Mouse (Mus musculus): ENCODE results near the gene Gm9745.
"Not testable (repeated sequence)": the region's sequence is repeated elsewhere in the genome, so short reads cannot be mapped to it uniquely, and the experiment has no call there.

The Gm9745 gene

DNA sequence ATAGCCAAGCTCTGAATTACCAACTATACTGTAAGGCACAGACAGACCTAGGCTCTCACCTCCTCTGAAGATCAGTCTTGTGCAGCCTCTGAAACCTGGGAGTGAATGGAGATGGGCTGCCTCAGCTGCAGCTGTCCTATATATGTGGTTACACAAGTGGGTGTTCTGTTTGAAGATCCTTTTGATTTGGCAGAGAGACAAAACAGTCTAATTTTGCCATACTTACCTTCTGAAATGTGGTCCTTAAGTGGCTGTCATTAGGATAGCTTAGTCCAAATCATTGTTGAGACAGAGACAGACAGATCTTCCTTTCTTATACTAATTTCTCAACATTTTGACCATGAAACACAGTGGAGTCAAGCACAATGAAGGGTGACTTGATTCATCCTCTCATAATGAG lies at the start of gene Gm9745:
TSS of gene Gm9745 (minus strand) at position 101 of the 400 bp plus-strand sequence.
- not testable (repeated sequence) for DNase-seq (ENCODE audit: low spot score)

DNA sequence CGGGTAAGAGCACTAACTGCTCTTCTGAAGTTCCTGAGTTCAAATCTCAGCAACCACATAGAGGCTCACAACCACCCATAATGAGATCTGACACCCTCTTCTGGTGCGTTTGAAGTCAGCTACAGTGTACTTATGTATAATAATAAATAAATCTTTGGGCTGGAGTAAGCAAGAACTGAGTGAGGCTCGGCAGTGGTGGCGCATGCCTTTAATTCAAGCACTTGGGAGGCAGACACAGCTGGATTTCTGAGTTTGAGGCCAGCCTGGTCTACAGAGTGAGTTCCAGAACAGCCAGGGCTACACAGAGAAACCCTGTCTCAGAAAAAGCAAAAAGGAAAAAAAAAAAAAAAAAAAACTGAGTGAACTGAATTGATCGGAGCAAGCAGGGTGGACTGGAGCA lies 49.2 kb upstream of the Gm9745 start:
- not testable (repeated sequence) for DNase-seq (ENCODE audit: low spot score)

DNA sequence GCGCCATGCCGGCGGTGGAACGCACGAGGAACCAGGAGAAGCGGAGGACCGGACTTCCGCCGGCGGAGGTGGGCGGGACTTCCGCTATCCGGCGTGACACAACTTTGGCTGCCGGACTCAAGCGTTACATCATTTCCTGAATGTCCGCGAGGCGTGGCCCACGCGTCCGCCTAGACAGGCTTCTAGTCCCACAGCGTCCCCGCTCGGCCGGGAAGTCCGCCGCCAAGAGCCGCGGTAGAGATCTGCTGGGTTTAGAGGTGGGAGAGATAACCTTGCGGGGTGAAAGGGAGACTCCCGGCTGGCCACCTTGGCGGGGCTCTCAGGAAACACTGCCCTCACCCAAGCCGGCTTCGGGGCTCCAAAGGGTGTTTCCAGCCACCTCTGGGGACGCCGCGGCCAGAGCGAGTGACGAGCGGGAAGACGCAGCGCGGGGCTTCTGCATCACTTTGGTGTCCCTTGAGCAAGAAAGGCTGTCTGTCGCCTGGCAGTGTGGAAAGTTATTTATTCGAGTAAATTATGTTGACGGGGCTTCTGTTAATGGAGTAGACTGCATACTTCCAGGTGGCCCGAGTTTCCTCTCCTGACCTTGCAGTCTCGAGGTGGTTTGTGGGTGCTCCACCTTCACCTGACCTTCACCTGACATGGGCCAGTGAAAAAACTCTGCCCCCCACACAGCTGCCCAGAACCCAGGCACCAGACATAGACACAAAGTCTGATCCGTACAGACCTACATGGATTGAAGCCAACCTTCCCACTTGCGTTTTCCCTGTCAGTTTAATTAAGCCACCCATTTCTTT lies 48.2 kb upstream of the Gm9745 start, which contains the start of gene Gtpbp4:
TSS of gene Gtpbp4 (minus strand) at position 94 of the 797 bp plus-strand sequence.
- peak; percentile 96 for DNase-seq (ENCODE audit: low spot score)

DNA sequence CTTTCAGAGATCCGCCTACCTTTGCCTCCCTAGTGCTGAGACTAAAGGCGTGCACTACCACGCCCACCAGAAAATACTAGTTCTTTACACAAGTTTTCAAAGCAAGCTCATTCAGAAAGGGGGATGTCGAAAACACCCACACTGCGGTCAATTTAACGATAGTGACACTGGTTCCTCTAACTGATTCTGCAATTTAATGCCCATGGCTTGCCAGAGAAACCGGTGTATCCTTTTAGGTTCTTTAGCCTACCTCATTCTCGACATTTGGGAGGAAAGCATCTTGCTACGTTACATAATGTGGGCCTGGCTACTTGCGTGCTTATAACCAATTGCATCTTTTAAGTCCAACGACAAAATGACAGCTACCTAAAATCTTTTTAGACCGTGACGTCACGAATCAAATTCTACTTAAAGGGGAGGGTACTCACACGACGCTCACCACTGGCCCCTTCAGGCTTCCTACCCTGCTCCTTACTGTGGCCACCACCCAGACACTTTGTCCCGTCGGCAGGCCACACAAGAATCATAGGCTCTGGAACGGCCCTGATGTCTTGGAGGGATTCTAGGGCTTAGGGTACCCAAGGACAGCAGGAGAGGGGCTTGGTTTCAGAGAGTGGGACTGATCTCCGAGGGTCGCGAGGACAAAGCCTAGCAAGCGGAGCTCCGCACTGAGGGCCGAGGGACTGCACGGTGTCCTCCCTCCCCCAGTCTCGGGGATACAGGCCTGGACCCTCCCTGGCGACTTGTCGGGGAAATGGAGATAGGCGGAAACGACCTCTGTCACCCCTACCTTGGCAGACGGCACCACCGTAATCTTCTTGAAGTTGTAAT lies 47.3 kb upstream of the Gm9745 start:
- DNase-seq (ENCODE audit: low spot score), result peak; percentile 28

DNA sequence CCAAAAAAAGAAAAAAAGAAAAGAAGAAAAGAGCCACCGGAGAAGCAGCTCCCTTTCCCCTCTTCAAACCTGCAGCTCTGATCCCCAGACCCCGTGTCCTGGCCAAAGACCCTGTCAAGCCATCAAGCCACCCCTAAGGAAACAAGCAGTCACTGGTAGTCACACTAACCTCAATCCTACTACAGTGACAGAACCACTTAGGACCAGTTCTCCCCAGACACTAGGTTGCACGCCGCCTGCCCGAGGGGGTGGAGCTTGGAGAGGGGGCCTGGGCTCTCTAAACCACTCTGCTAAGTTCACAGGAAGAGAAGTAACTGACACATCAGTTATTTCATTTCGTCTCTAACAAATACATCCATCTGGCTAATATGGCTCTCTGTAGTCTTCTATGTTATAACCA lies 44.2 kb upstream of the Gm9745 start:
- no peak for DNase-seq (ENCODE audit: low spot score)

DNA sequence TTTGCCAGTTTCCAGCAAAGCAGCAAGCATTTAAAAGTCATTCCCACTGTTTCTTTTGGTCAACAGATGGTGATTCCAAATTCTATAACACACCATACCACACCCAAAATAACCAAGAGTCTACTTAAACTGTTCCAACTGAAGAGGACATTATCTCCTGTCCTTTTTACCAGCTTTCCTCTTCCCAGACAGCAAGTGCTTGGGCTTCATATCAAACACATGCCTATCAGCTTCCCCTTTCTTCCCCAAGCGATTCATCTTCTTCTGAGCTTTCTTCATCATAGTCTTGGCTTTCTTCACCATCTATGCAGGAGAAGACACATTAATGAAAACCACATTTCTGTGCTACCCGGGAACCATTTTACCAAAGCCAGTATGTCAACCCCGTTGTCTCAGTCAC lies 24.9 kb upstream of the Gm9745 start:
- no peak for DNase-seq (ENCODE audit: low spot score)

DNA sequence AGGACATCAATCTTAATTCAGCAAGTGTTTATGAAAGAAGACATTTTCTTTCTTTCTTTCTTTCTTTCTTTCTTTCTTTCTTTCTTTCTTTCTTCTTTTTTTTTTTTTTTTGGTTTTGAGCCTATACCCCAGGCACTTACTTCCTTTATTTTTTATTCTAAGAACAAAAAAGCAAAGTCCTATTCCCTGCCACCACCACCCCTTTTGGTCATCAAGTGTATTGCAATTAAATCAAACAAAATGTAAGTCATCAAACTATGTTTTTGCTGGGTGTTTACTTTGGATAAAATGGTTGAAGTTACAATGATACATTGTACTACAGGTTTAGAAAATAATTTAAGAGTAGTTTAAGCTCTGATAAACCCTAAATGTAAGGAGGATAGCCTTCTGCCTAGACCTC lies 24.3 kb upstream of the Gm9745 start:
- DNase-seq (ENCODE audit: low spot score), result no peak

DNA sequence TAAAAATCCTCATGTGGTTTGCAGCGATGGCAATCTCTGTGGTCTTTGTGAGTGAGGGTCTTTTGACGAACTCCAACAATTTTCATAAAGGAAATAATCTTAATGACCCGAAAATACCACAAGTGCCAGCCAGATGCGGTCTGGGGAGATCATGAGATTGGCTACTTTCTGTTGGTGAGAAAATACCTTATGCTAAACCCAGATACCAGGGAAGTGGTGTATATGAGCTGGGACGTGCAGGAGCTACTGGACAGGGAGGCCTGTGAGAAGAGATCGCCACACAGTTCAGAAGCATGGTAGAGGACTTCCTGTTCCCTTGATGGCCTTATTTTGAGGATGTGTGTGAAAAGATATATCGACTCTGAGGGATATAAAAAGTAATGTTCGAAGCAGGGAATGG lies 19.7 kb upstream of the Gm9745 start:
- no peak for DNase-seq (ENCODE audit: low spot score)

DNA sequence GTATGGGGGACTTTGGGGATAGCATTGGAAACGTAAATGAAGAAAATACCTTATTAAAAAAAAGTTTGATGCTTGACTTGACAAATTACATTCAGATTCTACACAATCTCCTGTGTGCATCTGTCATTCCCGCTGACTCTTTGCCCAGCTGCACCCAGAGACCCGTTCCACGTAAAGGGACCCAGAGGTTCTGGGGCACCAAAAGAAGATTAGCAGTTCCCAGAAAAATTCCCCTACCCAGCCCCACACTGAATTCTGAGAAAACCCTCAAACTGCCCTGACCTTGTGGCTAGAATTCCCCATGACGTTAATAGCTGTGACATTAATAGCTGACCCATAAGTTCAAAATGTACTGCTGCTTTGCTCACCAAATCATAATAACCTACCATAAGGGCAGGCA lies 17.2 kb upstream of the Gm9745 start:
- no peak for DNase-seq (ENCODE audit: low spot score)

DNA sequence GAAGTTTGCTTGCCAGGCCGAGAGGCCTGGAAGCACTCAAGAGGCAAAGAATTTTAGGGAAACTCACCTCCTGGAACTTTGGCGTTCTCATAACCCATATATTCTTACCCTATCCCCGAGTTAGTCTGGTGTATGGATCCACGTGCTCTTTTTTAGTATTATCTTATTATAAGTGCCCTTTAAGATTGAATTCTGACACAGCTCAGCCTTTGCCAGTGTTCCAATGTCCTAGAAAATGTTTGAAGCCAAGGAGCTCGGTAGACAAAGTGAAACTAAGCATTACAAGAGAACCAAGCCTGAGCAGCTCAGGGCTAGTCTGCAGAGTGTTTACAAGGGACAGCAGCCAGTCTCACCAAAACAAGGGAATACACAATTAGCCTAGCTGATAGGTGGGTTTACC lies 14.2 kb upstream of the Gm9745 start:
- DNase-seq (ENCODE audit: low spot score), result peak; percentile 48

DNA sequence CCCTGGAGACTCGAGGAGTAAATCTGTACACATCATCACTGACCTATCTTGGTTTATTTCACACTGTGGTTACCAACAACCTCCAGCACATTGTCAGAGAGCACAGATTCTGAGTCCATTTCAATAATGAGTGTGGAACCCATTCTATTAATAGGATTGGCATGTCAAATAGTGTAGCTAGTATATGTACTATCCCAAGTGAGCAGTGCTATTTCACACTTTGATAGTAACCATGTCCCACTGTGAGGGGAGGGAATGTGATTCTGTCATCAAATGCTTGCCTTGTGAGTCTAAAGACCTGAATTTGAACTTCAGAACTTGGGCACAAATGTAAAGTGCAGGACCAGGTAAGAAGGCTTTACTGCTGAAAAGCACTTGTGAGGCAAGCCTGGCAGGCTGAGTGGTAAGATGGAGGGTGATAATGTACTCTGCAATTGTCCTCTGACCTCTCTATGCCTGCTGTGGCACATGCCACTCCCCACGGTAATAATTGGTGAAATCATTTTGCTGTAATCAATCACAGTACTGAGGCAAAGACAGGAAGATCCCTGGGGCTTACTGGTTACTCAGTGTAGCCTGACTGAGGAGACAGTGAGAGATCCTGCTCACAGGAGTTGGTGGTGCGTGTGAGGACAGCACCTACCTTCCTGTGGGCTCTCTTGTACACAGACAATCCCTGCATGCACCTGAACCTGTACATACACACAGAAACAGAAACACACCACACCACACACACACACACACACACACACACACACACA lies 13.3 kb upstream of the Gm9745 start:
- DNase-seq (ENCODE audit: low spot score), result not testable (repeated sequence)

DNA sequence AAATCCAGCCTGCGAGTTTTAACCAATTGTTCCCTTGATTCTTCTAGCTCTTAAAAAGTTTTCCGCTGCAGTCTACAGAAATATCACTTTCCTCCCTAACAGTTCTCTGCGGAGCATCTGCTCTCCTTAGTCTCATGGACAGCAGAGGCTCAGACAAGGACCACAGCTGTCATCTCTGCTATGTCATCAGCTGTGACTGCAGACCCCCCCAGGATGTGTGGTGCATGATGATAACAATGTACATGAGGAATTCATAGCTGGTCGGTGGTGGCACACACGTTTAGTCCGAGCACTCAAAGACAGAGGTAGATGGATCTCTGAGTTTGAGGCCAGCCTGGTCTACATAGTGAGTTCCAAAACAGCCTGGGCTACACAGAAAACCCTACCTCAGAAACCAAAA lies 11.5 kb upstream of the Gm9745 start:
- not testable (repeated sequence) for DNase-seq (ENCODE audit: low spot score)

DNA sequence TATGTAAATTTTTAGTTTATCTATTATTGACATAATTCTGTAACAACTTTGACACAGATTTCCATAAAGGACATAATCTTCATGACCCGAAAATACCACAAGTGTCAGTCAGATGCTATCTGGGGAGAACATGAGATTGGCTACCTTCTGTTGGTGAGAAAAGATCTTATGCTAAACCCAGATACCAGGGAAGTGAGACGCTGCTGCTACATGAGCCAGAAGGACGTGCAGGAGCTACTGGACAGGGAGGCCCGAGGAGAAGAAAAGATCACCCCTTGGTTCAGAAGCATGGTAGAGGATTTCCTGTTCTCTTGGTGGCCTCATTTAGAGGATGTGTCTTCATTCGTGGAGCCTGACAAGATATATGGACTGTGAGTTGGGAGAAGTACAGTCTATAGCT lies 11.0 kb upstream of the Gm9745 start:
- DNase-seq (ENCODE audit: low spot score), result not testable (repeated sequence)

DNA sequence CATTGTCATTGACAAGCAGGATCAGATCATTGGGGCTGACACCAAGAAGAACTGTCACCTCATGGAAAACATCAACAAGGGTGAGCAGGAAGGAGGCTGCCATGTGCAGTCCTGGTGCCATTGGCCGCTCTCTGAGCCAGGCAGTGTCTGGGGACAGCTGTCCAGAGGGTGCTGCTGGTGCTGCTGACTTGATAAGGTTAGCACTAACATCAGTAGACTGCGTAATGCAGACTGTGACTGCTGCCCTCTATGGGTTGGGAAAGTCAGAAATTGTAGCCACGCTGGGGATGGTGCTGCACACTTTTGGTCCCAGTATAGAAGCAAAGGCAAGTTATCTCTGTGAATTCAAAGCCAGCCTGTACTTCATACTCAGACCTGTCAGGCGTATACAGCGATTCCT lies 8.8 kb upstream of the Gm9745 start:
- DNase-seq (ENCODE audit: low spot score), result not testable (repeated sequence)

DNA sequence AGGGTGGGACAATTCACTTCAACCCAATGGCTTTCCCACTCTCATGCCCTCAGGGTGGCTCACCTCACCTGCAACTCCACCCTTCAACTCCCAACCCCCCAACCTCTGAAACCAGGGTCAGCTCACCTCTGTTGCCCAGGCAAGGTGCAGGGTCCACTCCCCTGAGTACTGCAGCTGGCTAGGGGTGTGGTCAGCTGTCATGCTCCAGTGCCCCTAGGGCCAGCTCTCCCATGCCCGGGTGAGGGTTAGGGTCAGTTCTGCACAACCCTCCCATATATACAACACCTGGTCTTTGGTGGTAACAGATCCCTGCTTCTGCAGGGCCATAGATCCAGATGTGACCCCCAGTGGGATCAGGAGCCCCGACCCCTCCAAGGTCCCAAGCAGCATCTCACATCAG lies 7.1 kb upstream of the Gm9745 start:
- DNase-seq (ENCODE audit: low spot score), result not testable (repeated sequence)

DNA sequence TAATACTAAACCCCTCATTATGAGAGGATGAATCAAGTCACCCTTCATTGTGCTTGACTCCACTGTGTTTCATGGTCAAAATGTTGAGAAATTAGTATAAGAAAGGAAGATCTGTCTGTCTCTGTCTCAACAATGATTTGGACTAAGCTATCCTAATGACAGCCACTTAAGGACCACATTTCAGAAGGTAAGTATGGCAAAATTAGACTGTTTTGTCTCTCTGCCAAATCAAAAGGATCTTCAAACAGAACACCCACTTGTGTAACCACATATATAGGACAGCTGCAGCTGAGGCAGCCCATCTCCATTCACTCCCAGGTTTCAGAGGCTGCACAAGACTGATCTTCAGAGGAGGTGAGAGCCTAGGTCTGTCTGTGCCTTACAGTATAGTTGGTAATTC lies 4.5 kb upstream of the Gm9745 start, which contains the start of gene Idi2:
TSS of gene Idi2 (plus strand) at position 301 of the 400 bp plus-strand sequence.
- not testable (repeated sequence) for DNase-seq (ENCODE audit: low spot score)

DNA sequence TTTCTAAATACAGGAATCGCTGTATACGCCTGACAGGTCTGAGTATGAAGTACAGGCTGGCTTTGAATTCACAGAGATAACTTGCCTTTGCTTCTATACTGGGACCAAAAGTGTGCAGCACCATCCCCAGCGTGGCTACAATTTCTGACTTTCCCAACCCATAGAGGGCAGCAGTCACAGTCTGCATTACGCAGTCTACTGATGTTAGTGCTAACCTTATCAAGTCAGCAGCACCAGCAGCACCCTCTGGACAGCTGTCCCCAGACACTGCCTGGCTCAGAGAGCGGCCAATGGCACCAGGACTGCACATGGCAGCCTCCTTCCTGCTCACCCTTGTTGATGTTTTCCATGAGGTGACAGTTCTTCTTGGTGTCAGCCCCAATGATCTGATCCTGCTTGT lies 4.2 kb downstream of the Gm9745 start:
- not testable (repeated sequence) for DNase-seq (ENCODE audit: low spot score)

DNA sequence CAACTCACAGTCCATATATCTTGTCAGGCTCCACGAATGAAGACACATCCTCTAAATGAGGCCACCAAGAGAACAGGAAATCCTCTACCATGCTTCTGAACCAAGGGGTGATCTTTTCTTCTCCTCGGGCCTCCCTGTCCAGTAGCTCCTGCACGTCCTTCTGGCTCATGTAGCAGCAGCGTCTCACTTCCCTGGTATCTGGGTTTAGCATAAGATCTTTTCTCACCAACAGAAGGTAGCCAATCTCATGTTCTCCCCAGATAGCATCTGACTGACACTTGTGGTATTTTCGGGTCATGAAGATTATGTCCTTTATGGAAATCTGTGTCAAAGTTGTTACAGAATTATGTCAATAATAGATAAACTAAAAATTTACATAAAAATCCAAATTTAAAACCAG lies 6.3 kb downstream of the Gm9745 start:
- DNase-seq (ENCODE audit: low spot score), result not testable (repeated sequence)

DNA sequence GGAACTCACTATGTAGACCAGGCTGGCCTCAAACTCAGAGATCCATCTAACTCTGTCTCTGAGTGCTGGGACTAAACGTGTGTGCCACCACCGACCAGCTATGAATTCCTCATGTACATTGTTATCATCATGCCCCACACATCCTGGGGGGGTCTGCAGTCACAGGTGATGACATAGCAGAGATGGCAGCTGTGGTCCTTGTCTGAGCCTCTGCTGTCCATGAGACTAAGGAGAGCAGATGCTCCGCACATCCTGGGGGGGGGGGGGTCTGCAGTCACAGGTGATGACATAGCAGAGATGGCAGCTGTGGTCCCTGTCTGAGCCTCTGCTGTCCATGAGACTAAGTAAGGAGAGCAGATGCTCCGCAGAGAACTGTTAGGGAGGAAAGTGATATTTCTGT lies 6.9 kb downstream of the Gm9745 start:
- not testable (repeated sequence) for DNase-seq (ENCODE audit: low spot score)

DNA sequence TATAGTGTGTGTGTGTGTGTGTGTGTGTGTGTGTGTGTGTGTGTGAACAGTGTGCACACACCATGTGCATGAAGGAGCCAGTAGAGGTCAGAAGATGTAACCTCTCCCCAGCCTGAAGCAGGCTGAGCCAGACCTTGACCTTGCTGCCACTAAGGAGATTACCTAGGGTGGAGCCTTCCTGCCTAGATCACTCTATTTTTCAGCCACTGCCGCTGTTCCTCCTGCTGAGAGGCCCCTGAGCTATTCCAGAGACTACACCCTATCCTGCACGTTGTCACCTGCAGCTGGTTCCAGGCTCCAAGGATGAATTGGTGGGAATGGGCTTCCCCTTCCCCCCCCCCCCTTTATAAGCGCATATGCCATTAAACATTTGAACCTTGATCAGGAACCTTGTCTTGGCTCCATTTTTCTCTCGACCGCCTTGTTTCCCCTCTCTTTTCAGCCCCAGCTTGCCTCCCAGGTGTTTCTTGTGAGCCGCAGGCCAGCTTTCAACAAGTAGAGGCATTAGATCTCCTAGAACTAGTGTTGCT lies 10.4 kb downstream of the Gm9745 start:
- DNase-seq (ENCODE audit: low spot score), result not testable (repeated sequence)

DNA sequence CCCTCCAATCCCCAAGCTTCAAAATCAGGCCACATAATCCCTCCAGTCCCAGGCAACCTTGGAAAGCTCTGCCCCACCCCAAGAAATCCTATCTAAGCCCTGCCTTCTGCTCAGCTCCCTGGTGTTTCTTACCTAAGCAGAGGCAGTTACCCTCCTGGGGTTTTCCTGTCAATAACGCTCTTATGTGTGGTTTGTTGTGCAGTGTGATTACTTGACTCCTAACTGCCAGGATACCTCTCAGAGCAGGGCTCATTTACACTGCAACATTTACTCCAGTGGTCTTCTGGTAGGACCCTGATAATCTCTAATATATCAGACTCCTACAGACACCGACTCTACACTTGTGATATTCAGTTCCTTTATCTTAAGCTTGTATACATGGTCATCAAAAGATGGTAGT lies 14.5 kb downstream of the Gm9745 start:
- DNase-seq (ENCODE audit: low spot score), result no peak

DNA sequence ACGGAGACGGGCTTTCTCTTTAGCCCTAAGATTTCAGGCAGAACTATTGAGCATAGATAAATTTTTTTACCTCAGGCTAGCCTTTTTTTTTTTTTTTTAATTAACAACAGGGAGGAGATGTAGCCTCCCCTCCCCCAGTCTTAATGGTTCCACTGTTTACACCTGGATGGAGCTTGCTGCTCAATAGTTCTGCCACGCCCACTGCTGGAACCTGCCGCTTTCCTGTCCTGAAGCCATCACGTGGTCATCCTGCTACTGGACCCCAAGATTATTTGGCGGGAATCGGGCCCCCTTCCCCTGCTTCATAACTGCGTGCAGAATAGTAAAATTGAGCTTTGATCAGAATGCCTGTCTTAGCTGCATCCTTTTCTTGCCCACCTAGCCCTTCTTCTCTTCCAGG lies 34.1 kb downstream of the Gm9745 start:
- not testable (repeated sequence) for DNase-seq (ENCODE audit: low spot score)
